Mouse (Mus musculus) forebrain, embryonic 15.5 days (tissue): ENCODE measurements at regions not wholly inside any gene's neighbourhood (a gene's known extent, or its start where the extent isn't known, plus 50 kb on each side); places are given as distances from the start of the nearest gene placed in this dataset.

Experiments used
- ATAC-seq: fragments of 200-750 bp; cut with Nextera tagmentation; replicated peaks from 2 replicates; pipeline ENCODE4 v1.8.0; 2017; ENCODE audit warnings: mild to moderate bottlenecking, moderate TSS enrichment, moderate library complexity
- H3K27ac ChIP-seq: fragments of 300-500 bp; sonication (generic); replicated peaks from 2 replicates; pipeline ENCODE4 v1.5.1; 2015; ENCODE audit warnings: mild to moderate bottlenecking, inconsistent platforms
- H3K27me3 ChIP-seq: fragments of 300-500 bp; sonication (generic); 2 replicates; pipeline ENCODE4 v1.6.1; 2015; ENCODE audit warnings: inconsistent platforms
- H3K36me3 ChIP-seq: fragments of 300-500 bp; sonication (generic); 2 replicates; pipeline ENCODE4 v1.6.1; 2015; ENCODE audit warnings: mild to moderate bottlenecking, inconsistent platforms
- H3K4me1 ChIP-seq: fragments of 300-500 bp; sonication (generic); 2 replicates; pipeline ENCODE4 v1.6.1; 2015; ENCODE audit warnings: inconsistent platforms
- H3K4me2 ChIP-seq: fragments of 300-500 bp; sonication (generic); replicated peaks from 2 replicates; pipeline ENCODE4 v1.6.1; 2015; ENCODE audit warnings: mild to moderate bottlenecking, inconsistent platforms
- H3K4me3 ChIP-seq: fragments of 300-500 bp; sonication (generic); 2 replicates; pipeline ENCODE4 v1.5.1; 2015; ENCODE audit warnings: mild to moderate bottlenecking, inconsistent platforms
- H3K9ac ChIP-seq: fragments of 300-500 bp; sonication (generic); replicated peaks from 2 replicates; pipeline ENCODE4 v1.6.1; 2015; ENCODE audit warnings: mild to moderate bottlenecking, inconsistent platforms
- H3K9me3 ChIP-seq: fragments of 300-500 bp; sonication (generic); 2 replicates; pipeline ENCODE4 v1.6.1; 2016; ENCODE audit warnings: inconsistent platforms
- WGBS: fragments of 180-500 bp; shearing (Covaris S2); methylation state at CpG from one replicate; pipeline ENCODE4 v1.1.7; 2015; ENCODE audit warnings: mixed read lengths; 5-methylcytosine and 5-hydroxymethylcytosine counted together

DNA sequence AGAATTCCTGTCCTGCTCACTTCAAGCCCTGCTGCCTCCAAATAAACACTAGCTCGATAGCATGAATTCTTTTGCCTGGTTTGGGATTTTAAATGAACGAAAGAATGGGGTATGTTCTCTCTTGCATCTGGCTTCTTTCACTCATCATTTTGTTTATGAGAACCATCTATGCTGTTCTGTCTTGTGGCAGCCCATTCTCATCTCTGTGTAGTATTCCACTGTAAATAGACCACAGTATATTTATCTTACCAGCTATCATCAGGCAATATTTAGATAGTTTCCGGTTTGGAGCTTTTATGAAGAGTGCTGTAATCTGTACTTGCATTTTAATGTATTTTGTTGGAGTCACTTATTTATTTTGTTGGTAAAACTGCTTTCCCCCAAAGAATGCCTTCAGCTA, 222.4 kb upstream of the Rps6ka3 start:
- Histone ChIP-seq H3K4me1 (no peaks in the 10 kb centered on the region), H3K9ac (no peak overlapping the region), H3K36me3 (no peaks in the 10 kb centered on the region), H3K9me3 (no peaks in the 10 kb centered on the region), H3K4me3 (no peak overlapping the region), H3K27me3 (no peaks in the 10 kb centered on the region), H3K4me2 (no peak overlapping the region), H3K27ac (no peak overlapping the region)
- WGBS: 73% methylated on average over 3 of the region's 3 CpGs
- ATAC-seq: no peak

DNA sequence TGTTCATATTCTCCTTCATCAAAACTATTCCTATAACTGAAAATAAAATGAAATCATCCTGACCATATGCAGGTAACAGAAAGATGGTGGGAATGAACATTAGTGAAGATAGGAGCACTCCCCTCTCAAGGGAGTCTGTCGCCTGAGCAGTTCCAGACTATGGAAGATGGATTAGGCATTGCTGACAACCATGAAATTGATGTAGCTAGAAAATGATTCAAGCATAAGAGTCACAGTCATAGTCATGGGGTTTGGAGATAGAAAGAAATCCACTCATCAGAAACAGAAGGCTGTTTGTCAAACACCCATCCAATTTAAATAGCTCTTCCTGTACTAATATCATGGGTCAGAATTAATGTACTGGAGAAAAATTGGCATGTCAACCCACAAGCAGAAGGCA, 191.2 kb upstream of the Rps6ka3 start:
- no peak overlapping the region for H3K9ac ChIP-seq
- 76% methylated on average over 1 of the region's 1 CpGs for WGBS
- H3K27me3 ChIP-seq: no peaks in the 10 kb centered on the region
- no peak overlapping the region for H3K4me2 ChIP-seq
- no peaks in the 10 kb centered on the region for H3K36me3 ChIP-seq
- no peaks in the 10 kb centered on the region for H3K4me1 ChIP-seq
- no peak for ATAC-seq
- H3K4me3 ChIP-seq: no peak overlapping the region
- H3K27ac ChIP-seq: no peak overlapping the region
- no peaks in the 10 kb centered on the region for H3K9me3 ChIP-seq

DNA sequence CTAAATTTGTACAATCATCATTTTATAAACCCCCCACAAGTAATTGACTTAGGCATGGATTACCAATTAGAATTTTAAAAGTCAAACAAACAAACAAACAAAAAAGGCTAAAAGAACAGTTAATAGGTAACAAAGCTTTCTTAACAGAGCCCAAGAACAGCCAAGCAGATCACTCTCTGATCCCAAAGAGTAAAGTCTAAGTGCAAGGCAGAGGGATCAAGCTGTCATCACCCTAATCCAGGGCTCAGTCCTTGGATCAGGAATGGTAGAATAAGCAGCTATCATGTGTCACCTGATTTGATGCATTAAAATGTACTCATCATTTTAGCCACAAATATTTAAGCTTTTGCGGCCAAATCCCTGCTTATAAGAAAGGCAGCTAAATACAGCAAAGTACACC, 183.8 kb upstream of the Rps6ka3 start:
- Histone ChIP-seq H3K4me2 (no peak overlapping the region), H3K4me3 (no peak overlapping the region), H3K36me3 (no peaks in the 10 kb centered on the region), H3K9ac (no peak overlapping the region), H3K9me3 (no peaks in the 10 kb centered on the region), H3K27me3 (no peaks in the 10 kb centered on the region), H3K27ac (no peak overlapping the region), H3K4me1 (no peaks in the 10 kb centered on the region)
- 93% methylated on average over 1 of the region's 1 CpGs for WGBS
- no peak for ATAC-seq

DNA sequence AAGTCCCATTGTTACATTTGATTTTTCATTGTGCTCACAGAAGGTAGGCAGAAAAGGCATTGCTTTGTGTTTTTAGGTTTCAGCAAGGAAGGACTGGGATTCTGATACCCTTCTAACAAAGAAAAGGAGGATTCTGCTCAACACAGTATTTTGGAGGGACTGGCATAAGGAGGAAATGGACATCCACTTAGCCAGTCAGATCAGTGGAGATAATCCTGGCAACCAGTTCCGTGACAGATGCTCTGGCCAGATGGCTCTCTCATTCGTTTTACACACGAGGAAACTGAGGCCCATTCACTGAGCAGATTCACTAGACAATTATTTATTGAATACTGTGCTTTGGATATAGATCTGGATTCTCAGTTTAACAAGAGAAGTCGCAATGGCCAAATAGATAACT, 178.2 kb upstream of the Rps6ka3 start:
- H3K27me3 ChIP-seq: no peaks in the 10 kb centered on the region
- WGBS: 71% methylated on average over 4 of the region's 4 CpGs
- ATAC-seq: no peak
- H3K9ac ChIP-seq: no peak overlapping the region
- no peak overlapping the region for H3K27ac ChIP-seq
- H3K36me3 ChIP-seq: no peaks in the 10 kb centered on the region
- H3K4me2 ChIP-seq: no peak overlapping the region
- no peaks in the 10 kb centered on the region for H3K9me3 ChIP-seq
- H3K4me3 ChIP-seq: no peak overlapping the region
- no peaks in the 10 kb centered on the region for H3K4me1 ChIP-seq

DNA sequence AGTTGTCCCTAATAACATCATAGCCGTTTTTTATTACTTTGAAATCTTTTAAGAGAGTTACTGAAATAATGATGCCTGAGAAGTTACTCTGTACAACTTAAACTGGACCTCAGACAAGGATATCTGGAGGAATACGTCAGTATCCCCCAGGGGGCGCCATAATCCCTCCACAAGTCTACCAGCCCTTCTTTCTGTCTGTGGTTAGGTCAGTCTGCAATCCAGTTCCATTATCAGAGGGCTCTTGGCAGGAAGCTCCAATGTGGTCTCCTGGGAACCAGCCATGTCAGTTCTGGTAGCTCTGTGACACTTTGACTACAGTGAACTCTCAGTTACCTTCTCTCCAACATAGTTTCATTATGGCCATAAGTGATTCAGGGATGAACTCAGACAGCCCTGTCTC, 166.7 kb upstream of the Rps6ka3 start:
- Histone ChIP-seq H3K9me3 (no peaks in the 10 kb centered on the region), H3K36me3 (no peaks in the 10 kb centered on the region), H3K27ac (no peak overlapping the region), H3K27me3 (no peaks in the 10 kb centered on the region), H3K4me1 (no peaks in the 10 kb centered on the region), H3K4me2 (no peak overlapping the region), H3K9ac (no peak overlapping the region), H3K4me3 (no peak overlapping the region)
- 25% methylated on average over 3 of the region's 3 CpGs for WGBS
- no peak for ATAC-seq

DNA sequence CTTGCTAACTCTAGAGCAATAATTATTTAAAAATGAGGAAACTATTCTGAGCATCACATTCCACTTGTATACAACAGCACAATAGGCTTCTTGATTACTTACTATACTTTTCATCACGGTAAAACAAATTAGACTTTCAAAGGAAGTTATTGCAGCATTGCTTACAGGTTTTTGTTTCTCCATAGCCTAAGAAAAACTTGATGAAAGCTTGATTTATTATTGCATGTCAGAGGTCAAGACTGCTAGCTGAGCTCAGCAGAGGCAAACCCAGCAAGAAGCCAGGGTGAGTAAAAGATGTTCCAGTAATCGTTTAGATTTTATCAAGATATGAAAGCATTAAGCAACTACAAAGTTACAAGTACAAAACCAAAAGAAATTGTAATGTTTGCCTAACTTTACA, 162.2 kb upstream of the Rps6ka3 start:
- WGBS: 52% methylated on average over 2 of the region's 2 CpGs

DNA sequence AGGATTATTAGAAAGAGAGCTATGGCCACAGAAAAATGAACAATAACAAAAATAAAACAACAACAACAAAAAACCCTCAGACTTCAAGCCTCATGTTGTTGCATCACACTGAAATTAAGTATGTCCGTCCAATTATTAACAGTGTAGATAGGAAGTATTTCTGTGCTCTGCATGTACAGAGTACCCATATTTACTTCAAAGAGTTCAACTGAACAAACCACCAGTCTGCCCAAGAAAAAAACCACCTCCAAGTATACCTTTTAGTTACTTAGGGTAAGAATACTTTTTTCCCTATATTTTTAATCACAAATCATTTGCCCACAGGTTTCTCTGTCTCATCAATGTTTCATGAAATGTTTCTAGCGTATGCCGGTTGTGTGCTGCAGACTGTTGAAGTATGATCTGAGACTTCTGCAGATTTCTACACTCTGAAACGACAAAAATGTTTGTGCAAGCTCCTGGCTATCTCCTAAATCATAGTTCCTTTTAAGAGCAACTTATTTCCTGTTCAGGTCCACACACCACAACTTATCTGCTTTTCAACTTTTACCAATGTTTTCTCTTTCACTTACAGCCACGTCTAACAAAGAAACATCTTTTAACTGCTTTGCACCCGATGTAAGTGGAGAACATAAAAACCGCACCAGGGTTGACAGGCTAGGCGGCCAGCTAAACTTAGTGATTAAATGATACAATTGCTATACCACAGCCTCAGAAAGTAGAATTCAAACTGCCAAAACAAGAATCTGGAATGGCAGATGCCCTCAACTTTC, 154.2 kb upstream of the Rps6ka3 start:
- H3K27me3 ChIP-seq: no peaks in the 10 kb centered on the region
- H3K4me2 ChIP-seq: no peak overlapping the region
- no peak overlapping the region for H3K4me3 ChIP-seq
- WGBS: 81% methylated on average over 8 of the region's 8 CpGs
- no peaks in the 10 kb centered on the region for H3K4me1 ChIP-seq
- ATAC-seq: no peak
- no peak overlapping the region for H3K27ac ChIP-seq
- no peaks in the 10 kb centered on the region for H3K36me3 ChIP-seq
- no peak overlapping the region for H3K9ac ChIP-seq
- H3K9me3 ChIP-seq: no peaks in the 10 kb centered on the region

More for the DNA sequence above, 162.2 kb upstream of the Rps6ka3 start:
- no peak overlapping the region for H3K4me3 ChIP-seq
- no peaks in the 10 kb centered on the region for H3K4me1 ChIP-seq
- no peaks in the 10 kb centered on the region for H3K9me3 ChIP-seq
- no peak overlapping the region for H3K9ac ChIP-seq
- H3K36me3 ChIP-seq: no peaks in the 10 kb centered on the region
- no peak overlapping the region for H3K4me2 ChIP-seq
- no peak overlapping the region for H3K27ac ChIP-seq
- ATAC-seq: no peak
- no peaks in the 10 kb centered on the region for H3K27me3 ChIP-seq

DNA sequence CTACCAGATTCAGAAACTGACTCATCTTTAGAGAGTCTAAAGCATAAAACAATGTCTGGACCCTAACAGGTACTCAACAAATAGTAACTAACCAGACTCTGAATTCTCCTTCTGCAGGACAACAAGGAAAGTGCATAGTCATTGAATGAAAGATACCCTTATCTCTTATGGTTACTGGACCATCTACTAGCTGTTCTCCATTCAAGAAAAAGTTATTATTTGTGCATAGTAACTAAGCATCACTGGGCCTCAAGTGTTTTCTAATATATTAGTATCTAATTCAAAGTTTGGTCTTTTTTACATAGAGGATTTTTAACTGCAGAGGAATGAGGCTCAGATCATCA, 153.7 kb upstream of the Rps6ka3 start:
- ATAC-seq: no peak
- H3K27ac ChIP-seq: no peak overlapping the region
- H3K9ac ChIP-seq: no peak overlapping the region
- H3K36me3 ChIP-seq: no peaks in the 10 kb centered on the region
- H3K4me1 ChIP-seq: no peaks in the 10 kb centered on the region
- no peak overlapping the region for H3K4me3 ChIP-seq
- no peaks in the 10 kb centered on the region for H3K9me3 ChIP-seq
- no peak overlapping the region for H3K4me2 ChIP-seq
- no peaks in the 10 kb centered on the region for H3K27me3 ChIP-seq

DNA sequence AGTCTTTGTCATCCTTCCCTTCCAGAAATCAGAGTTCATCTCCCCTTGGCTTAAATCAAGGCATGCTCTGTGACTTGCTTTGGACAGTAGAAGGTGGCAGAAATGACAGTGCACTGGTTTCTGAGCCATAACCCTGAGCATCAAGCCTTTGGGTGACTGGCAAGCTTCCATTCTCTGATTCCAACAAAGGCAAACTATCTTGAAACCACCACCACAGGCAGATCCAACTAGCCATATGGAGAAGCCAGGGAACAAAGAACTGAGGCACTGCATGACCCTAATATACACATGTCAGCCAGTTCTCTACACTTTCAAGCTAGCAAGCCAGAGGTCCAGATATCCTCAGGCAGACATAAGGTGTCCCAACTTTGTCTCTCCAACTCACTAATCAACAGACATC, 151.2 kb upstream of the Rps6ka3 start:
- no peaks in the 10 kb centered on the region for H3K4me1 ChIP-seq

DNA sequence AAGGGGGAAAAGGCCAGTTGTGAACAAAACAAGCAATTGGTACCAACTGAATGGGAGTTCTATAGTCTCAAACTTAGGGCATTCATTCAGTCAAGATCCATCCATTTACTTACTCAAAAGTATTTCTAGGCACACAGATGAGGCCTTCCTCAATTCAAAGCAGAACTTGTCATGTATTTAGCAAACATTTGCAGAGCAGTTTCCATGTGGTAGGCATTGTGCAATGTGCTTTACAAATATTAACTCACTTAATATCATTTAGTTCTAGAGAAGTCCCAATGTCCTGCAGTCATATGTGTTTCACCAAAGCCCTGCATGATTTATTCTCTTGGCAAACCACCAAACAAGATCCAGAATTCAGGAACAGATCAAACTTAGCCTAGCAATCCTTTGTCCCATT, 148.8 kb upstream of the Rps6ka3 start:
- H3K4me3 ChIP-seq: no peak overlapping the region
- H3K36me3 ChIP-seq: no peaks in the 10 kb centered on the region
- no peak for ATAC-seq
- H3K4me2 ChIP-seq: no peak overlapping the region
- no peaks in the 10 kb centered on the region for H3K9me3 ChIP-seq
- H3K9ac ChIP-seq: no peak overlapping the region
- no peak overlapping the region for H3K27ac ChIP-seq
- no peaks in the 10 kb centered on the region for H3K27me3 ChIP-seq
- no peaks in the 10 kb centered on the region for H3K4me1 ChIP-seq

More for the DNA sequence above, 151.2 kb upstream of the Rps6ka3 start:
- Histone ChIP-seq H3K27ac (no peak overlapping the region), H3K4me3 (no peak overlapping the region), H3K4me2 (no peak overlapping the region), H3K9ac (no peak overlapping the region), H3K9me3 (no peaks in the 10 kb centered on the region), H3K36me3 (no peaks in the 10 kb centered on the region), H3K27me3 (no peaks in the 10 kb centered on the region)
- no peak for ATAC-seq

DNA sequence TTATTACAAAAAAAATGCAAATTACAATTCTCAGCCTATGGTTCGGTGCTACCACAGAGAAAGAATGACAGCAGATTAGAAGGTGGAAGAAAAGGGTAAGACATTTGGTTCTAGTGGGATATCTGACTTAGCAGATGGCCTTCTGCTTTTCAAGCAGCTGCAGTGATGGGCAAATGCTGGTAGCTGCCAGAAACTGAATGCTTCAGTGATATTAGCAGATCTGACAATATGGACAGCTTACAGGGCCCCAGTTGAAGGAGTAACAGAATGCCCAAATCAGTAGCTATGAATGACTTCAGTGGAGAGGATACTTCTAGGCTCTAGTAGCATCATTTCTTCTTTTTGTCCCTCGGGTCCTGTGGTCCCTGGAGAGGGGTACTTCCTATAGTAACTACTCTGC, 143.9 kb upstream of the Rps6ka3 start:
- Histone ChIP-seq H3K36me3 (no peaks in the 10 kb centered on the region), H3K27ac (no peak overlapping the region), H3K27me3 (no peaks in the 10 kb centered on the region), H3K9me3 (no peaks in the 10 kb centered on the region), H3K4me3 (no peak overlapping the region), H3K4me1 (no peaks in the 10 kb centered on the region), H3K9ac (no peak overlapping the region), H3K4me2 (no peak overlapping the region)
- ATAC-seq: no peak
- 60% methylated on average over 2 of the region's 2 CpGs for WGBS

DNA sequence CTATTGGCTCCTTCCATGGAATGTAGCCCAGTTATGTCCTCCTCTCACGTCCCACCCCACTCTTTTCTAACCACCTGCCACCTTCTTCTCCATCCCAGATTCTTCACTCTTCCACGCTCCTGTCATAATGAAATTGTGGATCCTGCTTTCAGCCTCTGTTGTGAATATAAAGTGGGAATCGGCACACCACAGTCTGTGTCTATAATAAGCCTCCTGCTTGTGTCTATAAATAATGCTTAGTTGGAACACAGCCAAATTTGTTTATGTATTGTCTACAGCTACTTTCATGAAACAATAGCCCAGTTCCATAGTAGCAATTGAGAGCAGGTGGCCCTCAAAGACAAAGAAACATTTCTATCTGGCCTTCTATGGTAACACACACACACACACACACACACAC, 137.5 kb upstream of the Rps6ka3 start:
- Histone ChIP-seq H3K9me3 (no peaks in the 10 kb centered on the region), H3K27ac (no peak overlapping the region), H3K36me3 (no peaks in the 10 kb centered on the region), H3K4me1 (no peaks in the 10 kb centered on the region), H3K4me2 (no peak overlapping the region), H3K4me3 (no peak overlapping the region), H3K27me3 (no peaks in the 10 kb centered on the region), H3K9ac (no peak overlapping the region)
- WGBS: 56% methylated on average over 3 of the region's 3 CpGs
- ATAC-seq: no peak

DNA sequence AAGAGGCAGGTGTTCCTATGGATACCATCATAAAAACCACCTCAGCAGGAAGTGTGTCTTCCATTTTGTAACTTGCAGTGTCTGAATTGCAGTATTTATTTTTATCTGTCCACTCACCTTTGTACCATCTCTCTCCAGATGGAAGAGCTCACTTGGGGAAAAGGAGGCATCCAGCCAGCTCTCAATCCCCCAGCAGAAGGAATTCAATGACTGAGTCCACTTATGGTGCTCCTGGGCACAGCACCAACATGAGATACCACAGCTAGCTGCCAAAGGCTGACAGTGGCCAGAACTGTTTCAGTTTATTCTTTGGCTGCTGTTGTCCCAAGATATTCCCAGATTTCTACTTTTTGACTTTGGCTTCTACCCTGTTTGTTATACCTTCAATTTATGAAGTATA, 136.6 kb upstream of the Rps6ka3 start:
- H3K27ac ChIP-seq: no peak overlapping the region
- ATAC-seq: no peak
- H3K4me2 ChIP-seq: no peak overlapping the region
- H3K4me3 ChIP-seq: no peak overlapping the region
- H3K36me3 ChIP-seq: no peaks in the 10 kb centered on the region
- H3K4me1 ChIP-seq: no peaks in the 10 kb centered on the region
- no peaks in the 10 kb centered on the region for H3K27me3 ChIP-seq
- H3K9ac ChIP-seq: no peak overlapping the region
- no peaks in the 10 kb centered on the region for H3K9me3 ChIP-seq
